Mouse (Mus musculus): Measurements from ENCODE around the gene Tmem135.

- TF ChIP-seq CTCF (IDR thresholded peaks at IDR 0.05; ENCODE audit: control insufficient read depth, insufficient read depth, low read length) (no peak), POLR2A (IDR thresholded peaks at IDR 0.05; ENCODE audit: borderline replicate concordance, control insufficient read depth, low read depth, low read length) (no peak)
Measured at GRCm38 (mm10) chr7:89433193-89433892, 29.3 kb upstream of the Tmem135 start.

All from bone marrow, adult 2 months (tissue).